Mouse (Mus musculus): ENCODE measurements around the gene Apopt1. TPM values are rescaled to one million over a fixed set of nuclear protein-coding genes. Genes with fewer than 3 reads are reported as not detected.
A peak's percentile ranks its signal among the peaks of the same experiment; 100 is the strongest.

The Apopt1 gene
- polyA plus RNA-seq, 1 experiment from 2014 or later = 57.8 TPM

DNA sequence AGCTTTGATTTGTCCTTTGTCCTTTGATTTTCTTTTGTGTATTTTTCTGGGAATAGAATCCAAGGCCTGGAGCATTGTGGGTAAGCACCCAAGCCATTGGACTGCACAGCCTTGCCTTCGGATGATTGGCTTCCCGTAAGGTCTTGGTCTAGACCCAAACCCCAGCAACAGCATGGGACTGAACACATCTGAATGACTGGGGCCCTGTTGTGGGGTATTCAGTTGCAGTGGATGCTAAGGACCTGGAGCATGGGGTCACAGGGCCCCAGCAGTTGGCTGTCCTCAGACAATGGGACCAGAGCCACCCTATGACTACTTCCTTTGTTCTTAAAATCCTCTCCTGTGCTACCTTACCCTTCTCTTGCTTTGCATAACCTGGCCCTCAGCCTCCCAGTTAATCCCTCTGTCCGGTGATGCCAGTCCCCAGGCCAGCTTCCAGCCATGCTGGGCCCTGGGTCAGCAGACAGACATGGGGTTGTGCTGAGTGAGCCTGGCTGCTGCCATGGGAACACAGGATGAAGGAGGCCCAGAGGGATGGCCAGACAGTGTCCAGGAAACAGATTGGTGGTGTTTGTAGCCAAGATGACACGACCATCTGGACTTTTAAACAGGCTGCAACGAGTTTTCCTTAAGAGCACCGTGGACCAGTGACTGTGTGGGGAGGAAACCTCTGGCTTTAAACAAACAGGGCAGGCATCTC, 11.7 kb downstream of the Apopt1 start:
- peak; percentile 21 for DNase-seq (ENCODE audit: low spot score)
- Histone ChIP-seq H3K4me2 (ENCODE audit: low read length) (no peak overlapping the region), H3K9me3 (replicated peaks; ENCODE audit: low read length) (no peaks in the 10 kb centered on the region), H3K4me1 (replicated peaks; ENCODE audit: insufficient read depth, low read length) (no peaks in the 10 kb centered on the region), H3K4me3 (replicated peaks; ENCODE audit: low read depth, low read length) (no peak overlapping the region), H3K27me3 (ENCODE audit: insufficient read depth, low read length) (no peaks in the 10 kb centered on the region), H3K27ac (no peak overlapping the region), H3K9ac (ENCODE audit: low read depth, low read length) (no peak overlapping the region), H3K36me3 (ENCODE audit: insufficient read depth, low read length) (0 out of 2 replicates have a peak, but pooled peaks cover 12% of the 10 kb centered on the region)
- TF ChIP-seq CTCF (IDR thresholded peaks at IDR 0.05; ENCODE audit: low read depth) = no peak
- 58% methylated on average over 6 of the region's 6 CpGs for WGBS
- ATAC-seq (replicated peaks; ENCODE audit: low FRiP score, low read depth) = no peak

DNA sequence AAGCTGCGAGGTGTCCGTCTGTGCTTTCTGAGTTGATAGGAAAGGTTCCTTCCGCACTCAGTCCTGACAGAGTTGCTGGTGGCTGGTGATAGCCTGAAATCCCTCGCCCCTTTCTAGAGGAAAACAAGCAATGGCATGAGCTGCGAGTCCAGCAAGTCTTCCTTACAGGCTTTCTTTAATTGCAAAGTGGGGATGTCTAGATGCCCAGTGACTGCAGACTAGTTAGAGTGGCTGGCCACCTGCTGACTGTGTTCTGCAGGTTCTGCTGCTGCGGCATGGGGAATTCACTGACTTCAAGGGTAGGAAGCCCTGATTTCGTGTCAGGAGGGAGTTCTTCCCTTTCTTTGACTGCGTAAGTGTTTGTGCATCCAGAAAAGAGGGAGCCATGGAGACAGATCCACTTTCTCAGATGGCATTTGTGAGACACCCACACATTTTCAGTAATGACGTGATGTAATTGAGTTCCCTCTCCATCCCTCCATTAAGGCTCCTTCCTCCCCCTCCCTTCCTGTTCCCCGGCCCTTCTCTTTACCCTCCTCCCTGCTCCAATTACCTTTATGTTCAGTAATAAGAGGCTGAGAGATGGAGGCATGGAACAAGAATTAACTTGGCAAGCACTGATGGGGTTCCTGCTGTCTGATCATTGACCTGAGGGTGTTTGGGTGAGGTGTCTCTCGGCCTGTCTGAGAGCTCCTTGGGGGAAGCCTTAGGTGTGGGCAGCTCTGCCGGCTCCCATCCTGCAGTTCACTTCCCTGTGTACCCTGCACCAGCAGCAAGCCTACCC, 12.5 kb downstream of the Apopt1 start:
- Histone ChIP-seq H3K27ac (peak overlapping the region; percentile 25; the same call in 1 of the 2 replicates), H3K27me3 (ENCODE audit: insufficient read depth, low read length) (no peaks in the 10 kb centered on the region), H3K4me2 (ENCODE audit: low read length) (no peak overlapping the region), H3K4me1 (replicated peaks; ENCODE audit: insufficient read depth, low read length) (no peaks in the 10 kb centered on the region), H3K36me3 (ENCODE audit: insufficient read depth, low read length) (0 out of 2 replicates have a peak, but pooled peaks cover 12% of the 10 kb centered on the region), H3K4me3 (replicated peaks; ENCODE audit: low read depth, low read length) (no peak overlapping the region), H3K9ac (ENCODE audit: low read depth, low read length) (no peak overlapping the region), H3K9me3 (replicated peaks; ENCODE audit: low read length) (no peaks in the 10 kb centered on the region)
- TF ChIP-seq CTCF (IDR thresholded peaks at IDR 0.05; ENCODE audit: low read depth) = no peak
- DNase-seq (ENCODE audit: low spot score) = peak; percentile 19
- WGBS = 56% methylated on average over 12 of the region's 12 CpGs
- no peak for ATAC-seq (replicated peaks; ENCODE audit: low FRiP score, low read depth)

GRCm38 (mm10) chr12:111726122-111726463, 13.0 kb downstream of the Apopt1 start:
- Histone ChIP-seq H3K4me1 (replicated peaks; ENCODE audit: insufficient read depth, low read length) (no peaks in the 10 kb centered on the region), H3K4me2 (ENCODE audit: low read length) (no peak overlapping the region), H3K9ac (ENCODE audit: low read depth, low read length) (no peak overlapping the region), H3K36me3 (ENCODE audit: insufficient read depth, low read length) (0 out of 2 replicates have a peak, but pooled peaks cover 12% of the 10 kb centered on the region), H3K27me3 (ENCODE audit: insufficient read depth, low read length) (no peaks in the 10 kb centered on the region), H3K27ac (peak overlapping the region; percentile 25; the same call in 1 of the 2 replicates), H3K4me3 (replicated peaks; ENCODE audit: low read depth, low read length) (no peak overlapping the region), H3K9me3 (replicated peaks; ENCODE audit: low read length) (no peaks in the 10 kb centered on the region)
- no peak for TF ChIP-seq CTCF (IDR thresholded peaks at IDR 0.05; ENCODE audit: low read depth)
- DNase-seq (ENCODE audit: low spot score) (peak; percentile 60), ATAC-seq (replicated peaks; ENCODE audit: low FRiP score, low read depth) (0 out of 2 replicates have a peak, but pooled peaks have one; percentile 13)
- WGBS = 51% methylated on average over 4 of the region's 4 CpGs

DNA sequence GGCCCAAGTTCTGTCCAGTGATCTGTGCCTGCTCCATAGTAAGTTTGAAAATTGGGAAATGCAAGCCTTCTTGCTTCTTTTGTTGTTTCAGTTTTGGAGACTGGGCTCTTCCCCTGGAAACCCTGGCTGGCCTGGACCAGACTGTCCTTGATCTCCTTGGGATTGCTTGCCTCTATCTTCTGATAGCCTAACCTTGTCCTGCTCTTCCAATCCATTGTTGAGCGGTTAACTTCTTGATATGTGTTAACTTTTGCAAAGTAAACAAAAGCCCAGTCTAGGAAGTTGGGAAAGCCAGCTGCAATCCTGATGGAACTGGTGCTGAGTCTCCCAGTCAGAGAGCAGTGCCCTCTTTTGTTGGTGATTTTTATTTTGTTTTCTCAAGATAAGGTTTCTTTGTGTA, 14.9 kb downstream of the Apopt1 start:
- ATAC-seq (replicated peaks; ENCODE audit: low FRiP score, low read depth) (no peak), DNase-seq (ENCODE audit: low spot score) (no peak)
- 0 out of 2 replicates have a peak, but pooled peaks cover 12% of the 10 kb centered on the region for H3K36me3 ChIP-seq (ENCODE audit: insufficient read depth, low read length)
- no peak for TF ChIP-seq CTCF (IDR thresholded peaks at IDR 0.05; ENCODE audit: low read depth)
- H3K9me3 ChIP-seq (replicated peaks; ENCODE audit: low read length) = no peaks in the 10 kb centered on the region
- H3K27me3 ChIP-seq (ENCODE audit: insufficient read depth, low read length) = no peaks in the 10 kb centered on the region
- H3K9ac ChIP-seq (ENCODE audit: low read depth, low read length) = no peak overlapping the region
- no peak overlapping the region for H3K4me2 ChIP-seq (ENCODE audit: low read length)
- H3K4me1 ChIP-seq (replicated peaks; ENCODE audit: insufficient read depth, low read length) = no peaks in the 10 kb centered on the region
- H3K27ac ChIP-seq = no peak overlapping the region
- 84% methylated on average over 1 of the region's 1 CpGs for WGBS
- no peak overlapping the region for H3K4me3 ChIP-seq (replicated peaks; ENCODE audit: low read depth, low read length)

DNA sequence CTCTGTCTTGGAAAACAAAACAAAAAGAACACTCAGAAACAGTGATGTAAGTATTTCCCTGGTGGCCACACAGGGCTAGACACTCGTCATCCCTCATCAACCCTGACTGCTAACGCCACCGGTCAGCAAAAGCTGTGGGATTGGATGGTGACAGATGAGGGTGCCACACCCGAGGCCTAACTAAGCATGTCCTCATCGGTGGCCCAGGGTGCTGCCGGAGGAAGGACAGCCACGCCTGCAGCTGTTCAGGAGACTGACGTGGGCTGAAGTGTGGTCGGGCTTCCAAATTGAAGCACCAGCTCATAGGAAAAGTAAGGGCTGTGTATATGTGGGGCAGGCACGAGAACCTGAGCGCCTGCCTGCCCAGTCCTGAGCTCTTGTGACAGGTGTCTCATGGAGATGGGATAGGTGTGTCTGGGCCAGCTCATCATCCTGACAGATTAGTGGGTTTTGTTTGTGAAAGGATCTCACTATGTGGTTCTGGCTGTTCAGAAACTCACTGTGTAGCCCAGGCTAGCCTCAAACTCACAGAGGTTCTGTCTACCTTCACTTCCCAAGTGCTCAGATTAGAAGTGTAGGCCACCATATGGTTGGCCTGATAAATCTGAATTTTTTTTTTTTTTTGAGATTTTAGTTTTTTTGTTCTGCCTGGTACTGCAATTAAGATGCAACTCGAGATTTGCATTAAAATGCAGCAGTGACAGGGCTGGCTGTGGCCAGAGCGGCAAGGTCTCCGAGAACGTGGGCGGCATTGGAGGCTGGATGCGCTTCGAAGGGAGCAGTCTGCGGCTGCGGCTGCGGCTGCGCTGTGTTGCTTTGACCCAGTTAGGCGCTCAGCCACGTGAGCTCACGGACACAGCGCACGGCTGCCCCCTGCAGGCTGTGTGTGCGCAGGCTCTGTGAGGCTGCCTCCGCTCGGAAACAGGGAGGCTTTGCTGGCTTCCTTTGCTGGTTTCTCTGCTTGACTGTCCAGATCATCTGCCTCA, 19.1 kb downstream of the Apopt1 start:
- H3K4me2 ChIP-seq (ENCODE audit: low read length) = no peak overlapping the region
- H3K36me3 ChIP-seq (ENCODE audit: insufficient read depth, low read length) = no peaks in the 10 kb centered on the region
- ATAC-seq (replicated peaks; ENCODE audit: low FRiP score, low read depth) (peak; percentile 90), DNase-seq (ENCODE audit: low spot score) (peak; percentile 94)
- no peaks in the 10 kb centered on the region for H3K4me1 ChIP-seq (replicated peaks; ENCODE audit: insufficient read depth, low read length)
- 30% methylated on average over 30 of the region's 30 CpGs for WGBS
- H3K4me3 ChIP-seq (replicated peaks; ENCODE audit: low read depth, low read length) = no peak overlapping the region
- no peak overlapping the region for H3K9ac ChIP-seq (ENCODE audit: low read depth, low read length)
- peak; percentile 98 for TF ChIP-seq CTCF (IDR thresholded peaks at IDR 0.05; ENCODE audit: low read depth)
- H3K27ac ChIP-seq = no peak overlapping the region
- H3K27me3 ChIP-seq (ENCODE audit: insufficient read depth, low read length) = no peaks in the 10 kb centered on the region
- no peaks in the 10 kb centered on the region for H3K9me3 ChIP-seq (replicated peaks; ENCODE audit: low read length)

Measured in kidney, postnatal 0 days (tissue).